Mouse (Mus musculus) cerebellum, adult 2 months (tissue): ENCODE results near the gene Comt. TPM values are rescaled to one million over a fixed set of nuclear protein-coding genes. Genes with fewer than 3 reads are reported as not detected.

Experiments
- DNase-seq, 2 experiments: peaks; one replicate each; pipeline ENCODE4 v3.0.0; 2021
- H3K27ac ChIP-seq: fragments of 200-500 bp; 2 replicates; pipeline ENCODE4 v1.5.1; 2012; ENCODE audit warnings: low read length, control low read depth, inconsistent platforms; ENCODE audit not compliant: insufficient read depth
- H3K27me3 ChIP-seq: fragments of 200-500 bp; 2 replicates; pipeline ENCODE4 v1.6.1; 2012; ENCODE audit warnings: inconsistent platforms, mild to moderate bottlenecking, low read length, moderate library complexity; ENCODE audit not compliant: control insufficient read depth, insufficient read depth
- H3K4me1 ChIP-seq: fragments of 200-500 bp; 2 replicates; pipeline ENCODE4 v1.6.1; 2011; ENCODE audit warnings: low read length; ENCODE audit not compliant: control insufficient read depth, insufficient read depth
- H3K4me3 ChIP-seq: fragments of 200-500 bp; replicated peaks from 2 replicates; pipeline ENCODE3; 2011; ENCODE audit warnings: mild to moderate bottlenecking, low read depth, low read length, control low read depth; ENCODE audit not compliant: insufficient read depth
- CTCF ChIP-seq: fragments of 200-500 bp; IDR thresholded peaks from 2 replicates; pipeline ENCODE4 v1.5.1; 2011; ENCODE audit warnings: low read depth, mild to moderate bottlenecking, control low read depth, low read length, moderate library complexity, borderline replicate concordance; ENCODE audit not compliant: insufficient read depth
- POLR2A ChIP-seq: fragments of 200-500 bp; IDR thresholded peaks from 2 replicates; pipeline ENCODE4 v1.6.1; 2011; ENCODE audit warnings: low read length, control low read depth, borderline replicate concordance; ENCODE audit not compliant: insufficient read depth
- WGBS: fragments of 180-500 bp; shearing (Covaris S2); methylation state at CpG from one replicate; pipeline ENCODE4 v1.1.7; 2018; 5-methylcytosine and 5-hydroxymethylcytosine counted together
- polyA plus RNA-seq: library from polyadenylated mRNA; depleted of rRNA; stranded (reverse); fragments of >200 nt; gene quantifications from 2 replicates; pipeline ENCODE4 v1.2.3, GENCODE M21; 2012

Gene Comt
- polyA plus RNA-seq, 1 experiment = 145 TPM

DNA sequence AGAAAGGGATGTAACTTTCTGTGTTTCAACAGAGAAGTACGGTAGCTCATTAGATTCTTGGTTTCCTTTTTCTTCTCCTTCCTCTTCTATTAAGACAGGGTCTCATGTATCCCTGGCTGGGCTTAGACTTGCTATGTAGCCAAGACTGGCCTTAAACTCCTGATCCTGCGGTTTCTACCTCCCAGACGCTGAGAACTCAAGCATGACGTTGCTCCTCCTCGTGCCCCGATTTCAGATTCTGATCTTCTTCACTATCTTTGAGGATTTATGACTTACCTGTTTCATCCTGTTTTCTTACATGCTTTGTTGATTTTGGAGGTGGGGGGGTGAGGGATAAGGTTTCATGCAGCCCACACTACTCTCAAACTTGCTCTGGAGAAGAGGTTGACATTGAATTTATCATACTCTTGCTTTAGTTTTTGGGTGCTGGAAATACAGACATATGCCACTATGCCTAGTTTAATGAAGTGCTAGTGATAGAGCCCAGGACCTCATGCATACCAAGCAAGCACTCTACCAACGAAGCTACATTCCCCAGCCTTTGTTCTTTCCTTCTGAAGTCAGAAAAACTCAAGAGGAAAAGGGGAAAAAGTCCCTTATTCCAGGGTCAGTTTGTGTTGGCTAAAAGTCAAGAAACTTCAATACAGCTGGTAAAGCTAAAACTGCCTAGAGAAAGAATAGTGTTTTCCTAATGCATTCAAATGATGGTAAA lies 3.3 kb downstream of the Comt start:
- Histone ChIP-seq H3K4me1 (peaks cover 12% of the 10 kb centered on the region; the same call in 1 of the 2 replicates), H3K27me3 (no peaks in the 10 kb centered on the region), H3K27ac (no peak overlapping the region)

GRCm38 (mm10) chr16:18420571-18420970 lies 6.1 kb downstream of the Comt start:
- DNase-seq = no peak
- 67% methylated on average over 3 of the region's 3 CpGs for WGBS

More for the DNA sequence above, 3.3 kb downstream of the Comt start:
- H3K4me3 ChIP-seq = no peak overlapping the region
- 86% methylated on average over 7 of the region's 7 CpGs for WGBS
- TF ChIP-seq POLR2A (no peak), CTCF (no peak)
- no peak for DNase-seq

DNA sequence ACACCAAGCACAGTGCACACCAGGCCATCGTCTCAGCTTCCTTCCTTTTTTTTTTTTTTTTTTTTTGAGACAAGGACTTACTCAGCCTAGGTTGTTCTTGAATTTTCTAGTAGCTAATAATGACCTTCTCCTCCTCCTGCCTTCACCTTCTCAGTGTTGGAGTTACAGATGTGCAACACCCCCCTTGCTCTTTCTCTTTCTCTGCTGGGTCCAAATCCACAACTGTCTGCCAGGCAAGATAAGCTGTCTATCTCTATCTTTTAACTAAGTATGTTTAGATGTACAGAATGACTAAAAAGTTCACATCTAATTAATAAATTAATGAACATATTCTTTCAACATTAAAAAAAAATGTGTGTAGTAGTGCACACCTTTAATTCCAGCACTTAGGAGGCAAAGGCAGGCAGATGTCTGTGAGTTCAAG lies 7.0 kb downstream of the Comt start:
- Histone ChIP-seq H3K27me3 (no peaks in the 10 kb centered on the region), H3K27ac (no peak overlapping the region), H3K4me3 (no peak overlapping the region), H3K4me1 (peaks cover 3% of the 10 kb centered on the region)
- no peak for DNase-seq
- no peak for TF ChIP-seq POLR2A
- no peak for TF ChIP-seq CTCF
- WGBS = 81% methylated on average over 1 of the region's 1 CpGs

More at GRCm38 (mm10) chr16:18420571-18420970, 6.1 kb downstream of the Comt start:
- H3K4me1 ChIP-seq = peaks cover 6% of the 10 kb centered on the region
- H3K27ac ChIP-seq = no peak overlapping the region
- TF ChIP-seq CTCF (no peak), POLR2A (no peak)
- no peak overlapping the region for H3K4me3 ChIP-seq
- H3K27me3 ChIP-seq = no peaks in the 10 kb centered on the region

GRCm38 (mm10) chr16:18418756-18419602 lies 7.7 kb downstream of the Comt start:
- TF ChIP-seq POLR2A (no peak), CTCF (no peak)
- H3K4me1 ChIP-seq = peaks cover 3% of the 10 kb centered on the region

GRCm38 (mm10) chr16:18417491-18417890 lies 9.2 kb downstream of the Comt start:
- Histone ChIP-seq H3K27me3 (no peaks in the 10 kb centered on the region), H3K4me1 (peaks cover 3% of the 10 kb centered on the region), H3K27ac (no peak overlapping the region), H3K4me3 (no peak overlapping the region)
- TF ChIP-seq CTCF = no peak
- no peak for TF ChIP-seq POLR2A
- 88% methylated on average over 5 of the region's 5 CpGs for WGBS
- DNase-seq = no peak

More at GRCm38 (mm10) chr16:18418756-18419602, 7.7 kb downstream of the Comt start:
- Histone ChIP-seq H3K27me3 (no peaks in the 10 kb centered on the region), H3K4me3 (no peak overlapping the region), H3K27ac (no peak overlapping the region)
- WGBS = 86% methylated on average over 4 of the region's 4 CpGs
- DNase-seq = no peak

GRCm38 (mm10) chr16:18416837-18417236 lies 9.8 kb downstream of the Comt start:
- Histone ChIP-seq H3K4me3 (no peak overlapping the region), H3K4me1 (peaks cover 6% of the 10 kb centered on the region), H3K27me3 (no peaks in the 10 kb centered on the region), H3K27ac (no peak overlapping the region)
- TF ChIP-seq POLR2A (no peak), CTCF (no peak)
- WGBS = 92% methylated on average over 3 of the region's 3 CpGs
- DNase-seq = no peak

DNA sequence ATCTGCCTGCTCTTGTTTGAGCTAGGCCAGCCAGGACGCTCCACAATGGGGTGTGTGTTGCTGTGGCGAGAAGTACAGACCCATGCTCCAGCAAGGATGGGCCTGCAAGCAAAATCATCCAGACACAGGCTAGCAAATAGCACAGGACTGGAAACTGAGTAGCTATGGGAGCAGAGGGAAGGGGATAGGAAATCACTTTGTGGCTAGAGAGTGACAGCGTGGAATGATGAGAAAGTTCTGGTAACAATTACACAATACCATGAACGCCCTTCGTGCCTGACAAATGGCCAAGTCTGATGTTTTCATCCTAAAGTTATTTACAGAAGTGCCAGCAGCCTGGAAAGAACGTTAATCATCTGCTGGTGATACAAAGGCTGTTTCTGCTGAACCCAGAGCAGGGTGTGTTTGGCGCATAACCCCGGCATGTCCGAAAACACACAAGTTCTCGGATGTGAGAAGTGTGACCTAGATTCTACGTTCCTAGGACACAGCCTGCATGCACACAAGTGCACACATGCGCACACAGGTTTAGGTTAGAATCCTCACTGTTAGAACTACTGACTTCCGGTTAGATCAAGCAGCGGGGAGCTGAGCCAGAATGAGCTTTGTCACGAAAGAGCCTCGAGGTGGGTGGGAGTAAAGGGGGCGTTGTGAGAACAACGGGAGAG lies 10.4 kb downstream of the Comt start:
- Histone ChIP-seq H3K27me3 (no peaks in the 10 kb centered on the region), H3K4me3 (no peak overlapping the region)
- WGBS = 76% methylated on average over 18 of the region's 18 CpGs

More for the DNA sequence above, 10.4 kb downstream of the Comt start:
- peak overlapping the region; percentile 42; the same call in 1 of the 2 replicates for H3K27ac ChIP-seq
- peaks cover 12% of the 10 kb centered on the region for H3K4me1 ChIP-seq
- peak in 1 of 2 experiments; percentile 13 for DNase-seq
- TF ChIP-seq CTCF (no peak), POLR2A (no peak)
